Mouse (Mus musculus) lung, postnatal 0 days (tissue): ENCODE results near the gene Dtx1.

Source experiments
- CTCF ChIP-seq: IDR thresholded peaks from 2 replicates; pipeline ENCODE4 v1.5.1; 2016; ENCODE audit warnings: antibody characterized with exemption, mild to moderate bottlenecking
- EP300 ChIP-seq: IDR thresholded peaks from 2 replicates; pipeline ENCODE4 v1.6.1; 2016; ENCODE audit warnings: antibody characterized with exemption, mild to moderate bottlenecking, control low read depth

- no peak for TF ChIP-seq CTCF
- TF ChIP-seq EP300 = no peak
Observed at GRCm38 (mm10) chr5:120645851-120646250, 65.9 kb downstream of the Dtx1 start.
